Mouse (Mus musculus): ENCODE results near the gene Tysnd1.

Tysnd1 gene

GRCm38 (mm10) chr10:61693563-61693962, 1.8 kb upstream of the Tysnd1 start:
- peak; percentile 71 for DNase-seq

GRCm38 (mm10) chr10:61695703-61696559, 617 bp downstream of the Tysnd1 start:
- no peak for DNase-seq

GRCm38 (mm10) chr10:61696560-61696823, 1.2 kb downstream of the Tysnd1 start:
- peak; percentile 93 for DNase-seq

GRCm38 (mm10) chr10:61697028-61697427, 1.7 kb downstream of the Tysnd1 start:
- peak; percentile 93 for DNase-seq

- DNase-seq, result no peak
Measured at GRCm38 (mm10) chr10:61704663-61705062, 9.3 kb downstream of the Tysnd1 start.

- DNase-seq, result no peak
Measured at GRCm38 (mm10) chr10:61706412-61707375, 11.4 kb downstream of the Tysnd1 start.

- no peak for DNase-seq
Measured at GRCm38 (mm10) chr10:61713601-61714000, 18.3 kb downstream of the Tysnd1 start.

GRCm38 (mm10) chr10:61714146-61714545, 18.8 kb downstream of the Tysnd1 start:
- DNase-seq, result no peak

GRCm38 (mm10) chr10:61714771-61715461, 19.6 kb downstream of the Tysnd1 start, which contains the start of gene Aifm2:
TSS of gene Aifm2 (plus strand) at chr10:61715263.
- peak; percentile 99 for DNase-seq

GRCm38 (mm10) chr10:61715462-61715837, 20.1 kb downstream of the Tysnd1 start:
- DNase-seq, result no peak

GRCm38 (mm10) chr10:61715996-61716864, 20.9 kb downstream of the Tysnd1 start:
- peak; percentile 92 for DNase-seq

GRCm38 (mm10) chr10:61717406-61718296, 22.3 kb downstream of the Tysnd1 start:
- no peak for DNase-seq

- no peak for DNase-seq
Measured at GRCm38 (mm10) chr10:61720331-61720730, 25.0 kb downstream of the Tysnd1 start.

- DNase-seq, result no peak
Measured at GRCm38 (mm10) chr10:61722215-61722614, 26.9 kb downstream of the Tysnd1 start.

- DNase-seq, result no peak
Measured at GRCm38 (mm10) chr10:61723271-61723670, 28.0 kb downstream of the Tysnd1 start.

- DNase-seq, result no peak
Measured at GRCm38 (mm10) chr10:61729181-61729580, 33.9 kb downstream of the Tysnd1 start.

- DNase-seq, result no peak
Measured at GRCm38 (mm10) chr10:61730171-61730570, 34.9 kb downstream of the Tysnd1 start.

GRCm38 (mm10) chr10:61734377-61734776, 39.1 kb downstream of the Tysnd1 start:
- DNase-seq, result no peak

- no peak for DNase-seq
Measured at GRCm38 (mm10) chr10:61736671-61737078, 41.4 kb downstream of the Tysnd1 start.

GRCm38 (mm10) chr10:61737537-61737936, 42.2 kb downstream of the Tysnd1 start:
- DNase-seq, result no peak

- DNase-seq, result no peak
Measured at GRCm38 (mm10) chr10:61738126-61738525, 42.8 kb downstream of the Tysnd1 start.
